Mouse (Mus musculus): ENCODE measurements around the gene BC107364.
A peak's percentile ranks its signal among the peaks of the same experiment; 100 is the strongest.
"Not testable (repeated sequence)": the region's sequence is repeated elsewhere in the genome, so short reads cannot be mapped to it uniquely, and the experiment has no call there.

The BC107364 gene

GRCm38 (mm10) chr3:96451181-96451737, 847 bp downstream of the BC107364 start:
- DNase-seq (ENCODE audit: inconsistent ontology term): not testable (repeated sequence)

GRCm38 (mm10) chr3:96450586-96450896, 1.6 kb downstream of the BC107364 start:
- not testable (repeated sequence) for DNase-seq (ENCODE audit: inconsistent ontology term)

GRCm38 (mm10) chr3:96449762-96450585, 2.1 kb downstream of the BC107364 start:
- DNase-seq (ENCODE audit: inconsistent ontology term): not testable (repeated sequence)

GRCm38 (mm10) chr3:96445436-96445835, 6.7 kb downstream of the BC107364 start:
- DNase-seq (ENCODE audit: inconsistent ontology term): no peak

- peak; percentile 50 for DNase-seq (ENCODE audit: inconsistent ontology term)
Observed at GRCm38 (mm10) chr3:96440578-96440977, 11.5 kb downstream of the BC107364 start.

- peak; percentile 70 for DNase-seq (ENCODE audit: inconsistent ontology term)
Observed at GRCm38 (mm10) chr3:96435557-96436091, 16.5 kb downstream of the BC107364 start.

- DNase-seq (ENCODE audit: inconsistent ontology term): no peak
Observed at GRCm38 (mm10) chr3:96432207-96432606, 19.9 kb downstream of the BC107364 start.

GRCm38 (mm10) chr3:96429819-96430132, 22.3 kb downstream of the BC107364 start:
- DNase-seq (ENCODE audit: inconsistent ontology term): no peak

- DNase-seq (ENCODE audit: inconsistent ontology term): no peak
Observed at GRCm38 (mm10) chr3:96428941-96429818, 22.9 kb downstream of the BC107364 start.

GRCm38 (mm10) chr3:96427761-96428462, 24.2 kb downstream of the BC107364 start:
- DNase-seq (ENCODE audit: inconsistent ontology term): peak; percentile 81

- no peak for DNase-seq (ENCODE audit: inconsistent ontology term)
Observed at GRCm38 (mm10) chr3:96427311-96427710, 24.8 kb downstream of the BC107364 start.

- no peak for DNase-seq (ENCODE audit: inconsistent ontology term)
Observed at GRCm38 (mm10) chr3:96426268-96426667, 25.8 kb downstream of the BC107364 start.

GRCm38 (mm10) chr3:96424447-96424846, 27.7 kb downstream of the BC107364 start:
- not testable (repeated sequence) for DNase-seq (ENCODE audit: inconsistent ontology term)

- DNase-seq (ENCODE audit: inconsistent ontology term): no peak
Observed at GRCm38 (mm10) chr3:96423889-96424288, 28.2 kb downstream of the BC107364 start.

- peak; percentile 83 for DNase-seq (ENCODE audit: inconsistent ontology term)
Observed at GRCm38 (mm10) chr3:96420796-96421195, 31.3 kb downstream of the BC107364 start.

- not testable (repeated sequence) for DNase-seq (ENCODE audit: inconsistent ontology term)
Observed at GRCm38 (mm10) chr3:96418902-96419301, 33.2 kb downstream of the BC107364 start.

- no peak for DNase-seq (ENCODE audit: inconsistent ontology term)
Observed at GRCm38 (mm10) chr3:96417850-96418815, 34.0 kb downstream of the BC107364 start.

- DNase-seq (ENCODE audit: inconsistent ontology term): no peak
Observed at GRCm38 (mm10) chr3:96416595-96416994, 35.5 kb downstream of the BC107364 start.

- DNase-seq (ENCODE audit: inconsistent ontology term): no peak
Observed at GRCm38 (mm10) chr3:96416056-96416455, 36.0 kb downstream of the BC107364 start.

GRCm38 (mm10) chr3:96414951-96415327, 37.2 kb downstream of the BC107364 start:
- no peak for DNase-seq (ENCODE audit: inconsistent ontology term)

All from Muller cell, postnatal 12 days (primary cell).